In genomic region chr14:97586962-97587361, GRCm38 (mm10) we compare ENCODE assay signal across 8 mouse cellular contexts.
DNase-seq lines count a peak whose midpoint lies in the region; ATAC-seq and TF ChIP-seq lines count a peak whose summit lies in the region.

No protein-coding gene starts in this region.

- peak; percentile 75 for TF ChIP-seq CTCF in kidney, postnatal 0 days (IDR thresholded peaks at IDR 0.05; ENCODE audit: low read depth)
- TF ChIP-seq CTCF in midbrain, postnatal 0 days (IDR thresholded peaks at IDR 0.05): peak; percentile 68

- H3K27me3 ChIP-seq in kidney, postnatal 0 days (ENCODE audit: insufficient read depth, low read length): no peaks in the 10 kb centered on the region
- H3K27me3 ChIP-seq in midbrain, postnatal 0 days (ENCODE audit: insufficient read depth, low read length): no peaks in the 10 kb centered on the region

- H3K36me3 ChIP-seq in kidney, postnatal 0 days (ENCODE audit: insufficient read depth, low read length): no peaks in the 10 kb centered on the region
- no peaks in the 10 kb centered on the region for H3K36me3 ChIP-seq in midbrain, postnatal 0 days (ENCODE audit: insufficient read depth, low read length)

- 22% methylated on average over 4 of the region's 4 CpGs for WGBS in kidney, postnatal 0 days
- 6% methylated on average over 4 of the region's 4 CpGs for WGBS in midbrain, postnatal 0 days

- 0 out of 2 replicates have a peak, but pooled peaks have one; percentile 59 for ATAC-seq in kidney, postnatal 0 days (replicated peaks; ENCODE audit: low FRiP score, low read depth)
- no peak; the same call in 1 of the 2 replicates for ATAC-seq in midbrain, postnatal 0 days (ENCODE audit: low FRiP score)
- no peak for ATAC-seq in cerebellum, adult (ENCODE audit: insufficient number of reproducible peaks, low FRiP score, low TSS enrichment)
- no peak for ATAC-seq in monocyte, adult 5-6 weeks (replicated peaks; ENCODE audit: insufficient number of reproducible peaks, low FRiP score, low TSS enrichment, poor library complexity, severe bottlenecking)

- DNase-seq in kidney, postnatal 0 days (ENCODE audit: low spot score): peak; percentile 60
- no peak for DNase-seq in kidney, adult 8-10 months
- DNase-seq in embryo, embryonic 11 days: peak; percentile 73
- DNase-seq in hindlimb bud, embryonic 11.5 days (ENCODE audit: extremely low spot score, low read depth, low spot score): peak; percentile 57
- DNase-seq in midbrain, postnatal 0 days (ENCODE audit: low spot score): peak; percentile 38
- DNase-seq in adrenal gland, postnatal 36 days: no peak

- H3K9ac ChIP-seq in kidney, postnatal 0 days (ENCODE audit: low read depth, low read length): no peak overlapping the region
- no peak overlapping the region for H3K9ac ChIP-seq in midbrain, postnatal 0 days (replicated peaks; ENCODE audit: low read length, poor library complexity, severe bottlenecking)

- H3K4me3 ChIP-seq in kidney, postnatal 0 days (replicated peaks; ENCODE audit: low read depth, low read length): no peak overlapping the region
- no peak overlapping the region for H3K4me3 ChIP-seq in midbrain, postnatal 0 days (ENCODE audit: low read depth, low read length)

- no peaks in the 10 kb centered on the region for H3K9me3 ChIP-seq in kidney, postnatal 0 days (replicated peaks; ENCODE audit: low read length)
- no peaks in the 10 kb centered on the region for H3K9me3 ChIP-seq in midbrain, postnatal 0 days (ENCODE audit: low read length)

- no peak overlapping the region for H3K27ac ChIP-seq in kidney, postnatal 0 days
- no peak overlapping the region for H3K27ac ChIP-seq in midbrain, postnatal 0 days (ENCODE audit: low read depth, low read length)

- no peaks in the 10 kb centered on the region for H3K4me1 ChIP-seq in kidney, postnatal 0 days (replicated peaks; ENCODE audit: insufficient read depth, low read length)
- H3K4me1 ChIP-seq in midbrain, postnatal 0 days (ENCODE audit: insufficient read depth, low read length): no peaks in the 10 kb centered on the region

- H3K4me2 ChIP-seq in kidney, postnatal 0 days (ENCODE audit: low read length): no peak overlapping the region
- no peak overlapping the region for H3K4me2 ChIP-seq in midbrain, postnatal 0 days (ENCODE audit: low read depth, low read length, poor library complexity, severe bottlenecking)

Comparison
In these comparisons a context has a peak if more than half of its experiments do, and no peak if none do; other contexts are left out.
1. DNase-seq: peak in kidney, postnatal 0 days (single experiment), embryo, embryonic 11 days (single experiment), hindlimb bud, embryonic 11.5 days (single experiment) and midbrain, postnatal 0 days (single experiment); none in kidney, adult 8-10 months (0 of 2) and adrenal gland, postnatal 36 days (0 of 2).